Mouse (Mus musculus) C2C12 (cell line): ENCODE measurements around the gene Vegfb. TPM values are rescaled to one million over a fixed set of nuclear protein-coding genes. Genes with fewer than 3 reads are reported as not detected.
A peak's percentile ranks its signal among the peaks of the same experiment; 100 is the strongest.

Source experiments
- H3K27me3 ChIP-seq: one replicate; pipeline ENCODE4 v1.6.1; 2011; ENCODE audit not compliant: control insufficient read depth, insufficient read depth, insufficient read length
- H3K36me3 ChIP-seq: one replicate; pipeline ENCODE4 v1.6.1; 2011; ENCODE audit not compliant: control insufficient read depth, insufficient read depth
- H3K4me3 ChIP-seq: one replicate; pipeline ENCODE4 v1.5.1; 2011; ENCODE audit warnings: mild to moderate bottlenecking, control low read depth; ENCODE audit not compliant: poor library complexity, insufficient read depth, severe bottlenecking
- H3K79me2 ChIP-seq: one replicate; pipeline ENCODE4 v1.6.1; 2011; ENCODE audit not compliant: control insufficient read depth, insufficient read depth
- H3K79me3 ChIP-seq: one replicate; pipeline ENCODE4 v1.6.1; 2011; ENCODE audit warnings: low read depth, control low read depth
- H3ac ChIP-seq: one replicate; pipeline ENCODE3; 2011; ENCODE audit warnings: low read depth; ENCODE audit not compliant: control insufficient read depth, insufficient read length
- CEBPB ChIP-seq: IDR thresholded peaks from one replicate; pipeline ENCODE4 v1.6.1; 2011; ENCODE audit warnings: low read depth, mild to moderate bottlenecking, control low read depth, moderate library complexity
- CTCF ChIP-seq: IDR thresholded peaks from one replicate; pipeline ENCODE4 v1.5.1; 2011; ENCODE audit not compliant: control insufficient read depth, insufficient read depth, insufficient read length
- FOSL1 ChIP-seq: IDR thresholded peaks from one replicate; pipeline ENCODE4 v1.8.0; 2011; ENCODE audit warnings: mild to moderate bottlenecking, low read length; ENCODE audit not compliant: poor library complexity, insufficient read depth, severe bottlenecking
- MAX ChIP-seq: IDR thresholded peaks from one replicate; pipeline ENCODE4 v1.6.1; 2011; ENCODE audit warnings: mild to moderate bottlenecking, control low read depth
- MYOD1 ChIP-seq: IDR thresholded peaks from one replicate; pipeline ENCODE4 v1.6.1; 2011; ENCODE audit warnings: low read depth; ENCODE audit not compliant: control insufficient read depth, insufficient read length
- MYOG ChIP-seq: IDR thresholded peaks from one replicate; pipeline ENCODE4 v1.6.1; 2011; ENCODE audit not compliant: control insufficient read depth, insufficient read length; ENCODE audit errors: extremely low read depth
- USF1 ChIP-seq: IDR thresholded peaks from one replicate; pipeline ENCODE4 v1.6.1; 2011; ENCODE audit warnings: low read depth, mild to moderate bottlenecking, control low read depth, moderate library complexity
- long read RNA-seq, 2 experiments: library from polyadenylated mRNA; unstranded; transcript quantifications; one replicate each; pipeline ENCODE4 v2.0.0; 2019 to 2020
- polyA plus RNA-seq: library from polyadenylated mRNA; unstranded; fragments of >200 nt; fragmentation: generic; extraction: Trizol; gene quantifications from one replicate; pipeline ENCODE4 v1.2.1, GENCODE M21; 2012; ENCODE audit warnings: missing spikeins

Vegfb gene
- 37.7 TPM for polyA plus RNA-seq
- long read RNA-seq, experiment 1, transcript Vegfb-201 (7 exons, 1,281 nt), result major isoform, 8 of 19 reads
- long read RNA-seq, experiment 1, partial matches to known transcripts, result 4 of 19 reads
- long read RNA-seq, experiment 1, other reads (novel, unspliced or antisense), result 3 of 19 reads
- long read RNA-seq, experiment 2, partial matches to known transcripts, result 0 of 2 reads
- long read RNA-seq, experiment 2, other reads (novel, unspliced or antisense), result 1 of 2 reads

DNA sequence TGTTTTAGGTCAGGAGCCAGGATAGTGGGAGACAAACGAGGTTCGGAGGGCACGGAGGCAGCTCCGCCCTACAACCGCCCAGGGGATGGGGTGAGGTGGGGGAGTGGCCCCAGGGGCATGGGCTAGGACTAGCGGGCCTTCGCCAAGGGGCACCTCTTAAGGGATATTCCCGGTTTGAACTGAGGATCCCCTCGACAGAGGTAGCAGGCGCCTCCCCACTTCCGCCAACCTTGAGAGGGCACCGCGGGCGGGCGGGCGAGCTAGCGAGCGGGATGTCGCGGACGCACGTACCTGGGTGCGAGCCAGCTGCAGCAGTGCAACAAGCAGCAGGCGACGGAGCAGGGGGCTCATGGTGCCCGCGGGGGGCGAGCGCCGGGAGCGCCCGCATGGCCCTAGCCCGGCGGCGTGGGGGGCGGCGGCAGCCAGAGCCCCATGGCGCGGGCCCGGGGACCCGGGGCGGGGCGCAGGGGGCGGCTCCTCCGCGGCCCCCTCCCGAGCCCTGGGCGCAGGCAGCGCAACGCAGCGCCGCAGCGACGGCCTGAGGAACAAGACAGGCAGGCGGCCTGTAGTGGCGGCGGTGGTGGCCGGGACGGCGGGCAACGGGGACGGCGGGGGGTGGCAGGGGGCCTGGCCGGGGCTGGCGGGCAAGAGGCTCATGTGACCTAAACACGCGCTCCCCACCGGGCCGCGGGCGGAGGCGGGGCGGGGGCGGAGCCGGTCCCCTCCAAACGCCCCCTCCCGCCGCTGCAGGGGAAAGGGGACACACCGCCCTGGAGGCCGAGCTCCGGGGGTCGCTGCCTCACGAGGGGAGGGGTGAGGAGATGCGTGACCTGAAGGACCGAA is at the start of gene Vegfb:
Gene Vegfb, minus strand, starts transcription at position 591 of the 843 bp plus-strand sequence.
- Histone ChIP-seq H3K4me3 (peak within 1 kb of the TSS; percentile 50), H3ac (peak within 1 kb of the TSS; percentile 72), H3K79me3 (peaks cover 3% of the 10 kb centered on the region), H3K27me3 (no peaks in the 10 kb centered on the region), H3K36me3 (peaks cover 18% of the 10 kb centered on the region), H3K79me2 (peaks cover 12% of the 10 kb centered on the region)
- TF ChIP-seq MAX (no peak), CEBPB (no peak), CTCF (no peak), FOSL1 (no peak), USF1 (no peak), MYOD1 (no peak), MYOG (no peak)

DNA sequence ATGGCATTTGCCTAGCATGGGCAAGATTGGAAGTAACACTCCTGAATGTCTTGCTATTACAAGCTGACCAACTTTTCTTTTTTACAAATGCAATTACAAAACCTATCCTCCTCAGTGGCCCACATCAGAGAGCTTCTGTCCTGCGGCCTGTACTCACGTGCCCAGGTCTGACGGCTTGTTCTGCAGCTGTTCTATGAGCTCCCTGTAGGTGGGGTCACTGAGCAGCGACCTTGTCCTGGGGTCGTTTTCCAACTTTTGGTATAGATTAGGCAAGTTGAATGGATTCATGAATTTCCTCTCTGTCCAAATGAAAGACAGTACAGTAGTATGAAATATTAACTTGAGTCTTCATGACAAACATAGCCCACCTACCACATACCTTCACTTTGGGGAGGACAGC is 46.6 kb upstream of the Vegfb start:
- Histone ChIP-seq H3K79me3 (peaks cover 39% of the 10 kb centered on the region), H3K27me3 (no peaks in the 10 kb centered on the region), H3K36me3 (peaks cover 90% of the 10 kb centered on the region), H3ac (no peak overlapping the region), H3K4me3 (no peak overlapping the region), H3K79me2 (peaks cover 65% of the 10 kb centered on the region)
- TF ChIP-seq USF1, result no peak
- no peak for TF ChIP-seq MAX
- no peak for TF ChIP-seq CTCF
- TF ChIP-seq MYOD1, result no peak
- TF ChIP-seq MYOG, result no peak
- TF ChIP-seq CEBPB, result no peak
- TF ChIP-seq FOSL1, result no peak

GRCm38 (mm10) chr19:7029531-7029930 is 42.1 kb upstream of the Vegfb start:
- TF ChIP-seq FOSL1 (no peak), CTCF (no peak), MYOG (no peak), USF1 (no peak), MAX (no peak), CEBPB (no peak), MYOD1 (no peak)
- Histone ChIP-seq H3ac (no peak overlapping the region), H3K36me3 (peaks cover 99% of the 10 kb centered on the region), H3K27me3 (no peaks in the 10 kb centered on the region), H3K4me3 (no peak overlapping the region), H3K79me3 (no peaks in the 10 kb centered on the region), H3K79me2 (peaks cover 20% of the 10 kb centered on the region)

- Histone ChIP-seq H3ac (no peak overlapping the region), H3K79me3 (no peaks in the 10 kb centered on the region), H3K4me3 (no peak overlapping the region), H3K27me3 (no peaks in the 10 kb centered on the region), H3K79me2 (no peaks in the 10 kb centered on the region), H3K36me3 (peaks cover 70% of the 10 kb centered on the region)
- no peak for TF ChIP-seq MYOG
- TF ChIP-seq CEBPB, result no peak
- TF ChIP-seq USF1, result no peak
- TF ChIP-seq MAX, result no peak
- no peak for TF ChIP-seq MYOD1
- TF ChIP-seq CTCF, result peak; percentile 23
- no peak for TF ChIP-seq FOSL1
Measured at GRCm38 (mm10) chr19:7020224-7020641, 32.8 kb upstream of the Vegfb start.

GRCm38 (mm10) chr19:7019191-7019590 is 31.7 kb upstream of the Vegfb start, which contains the start of gene Fermt3:
Gene Fermt3 (minus strand): TSS chr19:7019469.
- H3K36me3 ChIP-seq, result peaks cover 60% of the 10 kb centered on the region

More at GRCm38 (mm10) chr19:7019191-7019590, 31.7 kb upstream of the Vegfb start, which contains the start of gene Fermt3:
- no peaks in the 10 kb centered on the region for H3K79me2 ChIP-seq
- no peak within 1 kb of the TSS for H3K4me3 ChIP-seq
- no peaks in the 10 kb centered on the region for H3K79me3 ChIP-seq
- H3ac ChIP-seq, result no peak within 1 kb of the TSS
- TF ChIP-seq FOSL1 (no peak), MYOD1 (no peak), CTCF (no peak), MYOG (no peak), USF1 (no peak), CEBPB (no peak), MAX (no peak)
- H3K27me3 ChIP-seq, result no peaks in the 10 kb centered on the region
